Mouse (Mus musculus): ENCODE results near the gene Chaf1a.

Chaf1a gene

DNA sequence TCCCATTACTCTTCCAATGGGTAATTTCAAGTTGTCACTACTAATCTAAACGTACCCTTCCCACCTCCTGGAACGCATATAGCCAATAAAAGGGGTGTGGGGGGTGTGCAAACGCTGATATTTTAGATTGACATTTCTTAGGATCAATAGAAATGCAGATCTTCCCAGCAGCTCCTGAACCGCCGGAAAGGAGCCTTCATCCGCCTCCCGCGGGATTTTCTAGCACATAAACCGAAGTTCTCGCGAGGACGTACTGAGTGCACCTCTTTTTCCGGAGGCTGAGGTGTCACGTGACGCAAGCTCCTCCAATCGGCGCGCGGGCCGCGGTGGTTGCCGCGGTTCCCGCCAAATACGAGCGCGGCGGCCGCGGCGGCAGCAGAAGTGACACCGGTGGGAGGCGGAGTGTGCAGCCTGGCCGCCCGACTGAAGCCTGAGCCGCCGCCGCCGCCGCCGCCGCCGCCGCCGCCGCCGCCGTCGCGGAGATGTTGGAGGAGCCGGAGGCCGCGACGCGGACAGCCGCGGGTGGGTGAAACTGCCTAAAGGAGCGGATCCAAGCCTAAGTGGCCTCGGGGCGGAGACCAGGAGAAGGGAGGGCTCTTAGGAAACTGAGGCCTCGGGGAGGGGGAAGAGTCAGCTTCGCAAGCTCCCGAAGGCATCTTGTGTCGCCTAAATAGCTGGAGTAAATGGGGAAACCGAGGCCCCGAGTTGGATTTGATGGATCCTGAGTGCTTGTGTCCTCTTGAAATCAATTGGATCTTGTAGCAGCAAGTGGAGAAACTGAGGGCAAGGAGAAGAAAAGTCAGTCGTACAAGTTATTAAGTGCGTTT lies at the start of gene Chaf1a:
Gene Chaf1a, plus strand, starts transcription at position 410 of the 827 bp plus-strand sequence.
- peak; percentile 97 for DNase-seq (ENCODE audit: low spot score)

DNA sequence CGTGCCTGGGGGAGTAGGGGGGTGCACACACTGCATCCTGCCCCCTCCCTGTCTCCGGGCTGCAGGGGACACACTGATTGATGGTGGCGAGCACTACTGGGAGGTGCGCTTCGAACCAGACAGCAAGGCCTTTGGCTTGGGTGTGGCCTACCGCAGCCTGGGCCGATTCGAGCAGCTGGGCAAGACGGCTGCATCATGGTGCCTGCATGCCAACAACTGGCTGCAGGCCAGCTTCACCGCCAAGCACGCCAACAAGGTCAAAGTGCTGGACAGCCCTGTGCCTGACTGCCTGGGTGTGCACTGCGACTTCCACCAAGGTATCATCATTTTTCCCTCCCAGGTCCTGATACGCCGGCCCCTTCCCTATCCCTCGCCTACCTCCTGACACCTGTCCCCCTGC lies 44.2 kb upstream of the Chaf1a start:
- DNase-seq (ENCODE audit: low spot score) = no peak

DNA sequence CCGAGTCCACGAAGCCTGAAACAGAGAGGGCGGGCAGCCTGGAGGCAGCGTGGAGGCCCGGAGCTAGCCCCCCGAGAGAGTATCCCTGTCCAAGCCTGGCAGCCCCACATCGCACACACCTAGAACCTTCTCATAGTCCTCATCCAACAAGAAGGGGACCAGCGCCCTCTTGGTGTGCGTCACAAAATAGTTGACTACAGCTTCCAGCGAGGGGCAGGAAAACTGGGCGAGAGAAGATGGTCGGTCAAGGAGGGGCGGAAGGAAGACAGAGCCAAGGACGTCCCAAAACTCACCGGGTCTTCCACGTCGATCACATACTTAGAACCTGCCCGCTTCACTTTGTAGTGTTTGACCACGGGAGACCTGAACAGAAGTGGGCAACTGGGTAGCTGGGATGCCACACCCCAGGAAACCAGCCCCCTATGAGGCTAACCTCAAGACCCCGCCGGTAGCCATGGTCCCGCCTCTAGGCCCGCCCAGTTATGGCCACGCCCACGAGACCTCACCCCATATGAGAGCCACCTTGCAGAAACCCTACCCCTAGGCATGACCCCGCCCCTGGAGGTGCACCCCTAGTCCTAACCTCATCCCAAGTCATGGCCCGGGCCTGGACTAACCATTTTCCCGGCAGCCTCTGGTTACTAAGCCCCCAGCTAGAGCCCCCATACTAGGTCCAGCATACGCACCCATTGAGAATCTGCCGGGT lies 40.3 kb upstream of the Chaf1a start:
- DNase-seq (ENCODE audit: low spot score) = no peak

DNA sequence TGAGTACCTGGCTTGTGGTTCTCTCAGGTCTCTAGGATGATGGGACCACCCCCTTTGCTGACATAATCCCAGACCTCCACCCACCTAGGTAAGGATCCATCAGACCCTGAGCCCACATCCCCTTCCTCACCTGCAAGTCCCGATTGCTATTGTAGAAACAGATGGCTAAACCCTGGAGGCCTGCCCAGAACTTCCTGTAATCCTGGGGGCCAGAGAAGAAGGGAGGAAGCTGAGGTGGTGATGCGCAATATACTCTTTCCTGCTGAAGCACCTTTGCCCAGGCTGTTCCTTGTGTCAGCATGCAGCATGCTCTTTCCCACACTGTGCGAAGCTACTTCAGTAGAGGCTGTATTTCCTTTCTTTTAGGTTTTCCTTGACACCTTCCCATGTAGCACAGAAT lies 37.2 kb upstream of the Chaf1a start:
- DNase-seq (ENCODE audit: low spot score) = no peak

DNA sequence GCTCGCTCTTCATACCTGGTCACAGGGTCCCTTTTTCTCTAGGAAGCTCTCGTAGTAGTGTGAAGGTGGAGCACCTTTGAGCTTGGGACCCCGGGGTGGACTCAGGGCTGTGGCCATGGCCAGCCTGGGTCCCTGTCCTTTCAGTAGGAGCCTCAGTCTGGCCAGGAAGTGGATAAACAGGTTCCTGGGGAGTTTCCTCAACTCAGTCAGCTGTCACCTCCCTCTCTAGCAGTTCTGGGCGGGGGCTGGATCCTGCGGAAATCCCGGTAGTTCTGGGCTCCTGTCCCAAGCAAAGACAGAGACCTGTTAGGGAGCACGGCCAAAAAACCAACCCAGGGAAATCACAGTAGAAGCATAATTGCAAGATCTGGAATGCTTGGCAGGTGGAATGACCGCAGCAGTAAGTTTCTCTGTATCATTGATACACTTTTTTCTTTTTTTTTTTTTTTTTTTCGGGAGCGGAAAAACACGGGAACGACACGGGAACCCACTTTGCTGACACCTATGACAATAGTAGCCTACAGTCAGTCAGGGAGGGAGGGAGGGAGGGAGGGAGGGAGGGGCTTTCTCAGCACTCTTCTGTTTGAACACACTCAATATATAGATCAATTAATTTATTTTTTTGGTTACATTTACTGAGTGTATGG lies 34.7 kb upstream of the Chaf1a start, which contains the start of the genes Stap2 and Mpnd:
Gene Stap2, minus strand, starts transcription at position 170 of the 647 bp plus-strand sequence.
Gene Mpnd, plus strand, starts transcription at position 297 of the 647 bp plus-strand sequence.
- DNase-seq (ENCODE audit: low spot score) = no peak

DNA sequence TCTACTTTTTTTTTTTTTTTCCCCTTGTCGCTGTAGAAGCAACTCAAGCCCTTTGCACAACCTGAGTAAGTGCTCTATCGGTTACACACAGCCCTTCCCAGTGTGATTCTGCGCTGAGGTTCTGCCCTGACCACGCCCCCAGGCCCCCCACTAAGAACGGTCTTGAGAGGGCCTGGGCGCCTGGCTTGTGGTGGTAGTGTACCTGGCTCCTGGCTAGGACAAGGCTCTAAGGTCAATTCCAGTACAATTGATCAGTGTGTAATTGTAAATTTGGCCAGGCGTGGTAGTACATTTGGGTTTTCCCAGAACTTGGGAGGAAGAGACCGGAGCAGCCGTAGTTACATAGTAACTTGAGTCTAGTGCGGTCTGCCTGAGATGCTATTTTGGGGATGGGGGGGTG lies 33.3 kb upstream of the Chaf1a start:
- no peak for DNase-seq (ENCODE audit: low spot score)

DNA sequence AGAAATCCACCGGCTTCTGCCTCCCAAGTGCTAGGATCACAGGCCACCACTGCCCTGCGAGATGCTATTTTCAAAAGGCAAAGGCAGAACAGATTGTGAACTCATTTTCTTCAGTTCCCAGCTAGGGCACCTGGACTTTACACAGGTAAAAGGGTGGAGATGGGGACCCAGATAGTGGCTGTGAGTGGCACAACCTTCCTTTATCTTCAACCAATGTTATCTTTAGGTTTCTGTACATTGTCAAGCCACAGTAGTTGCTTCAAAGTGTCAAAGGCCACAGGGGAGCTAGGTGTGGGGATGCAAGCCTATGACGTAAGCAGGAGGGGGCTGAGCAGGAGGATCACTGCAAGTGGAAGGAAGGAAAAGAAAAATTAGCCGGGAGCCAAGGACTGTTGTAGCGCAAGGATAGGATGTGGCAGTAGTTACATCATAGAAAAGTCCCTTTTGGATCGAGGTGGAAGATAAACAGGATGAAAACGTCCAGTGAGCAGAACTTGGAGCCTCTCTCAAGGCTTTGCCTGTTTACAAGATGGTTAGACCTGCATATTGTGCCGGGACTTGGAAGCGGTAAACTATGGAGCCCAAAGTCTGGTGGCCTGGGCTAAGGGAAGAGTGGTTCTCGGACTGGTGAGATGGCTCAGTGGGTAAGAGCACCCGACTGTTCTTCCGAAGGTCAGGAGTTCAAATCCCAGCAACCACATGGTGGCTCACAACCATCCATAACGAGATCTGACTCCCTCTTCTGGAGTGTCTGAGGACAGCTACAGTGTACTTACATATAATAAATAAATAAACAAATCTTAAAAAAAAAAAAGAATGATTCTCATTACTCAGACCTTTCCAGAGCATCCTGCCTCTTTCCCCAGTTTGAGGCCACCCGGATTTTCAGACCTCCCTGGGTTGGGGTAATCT lies 32.5 kb upstream of the Chaf1a start:
- DNase-seq (ENCODE audit: low spot score) = no peak

DNA sequence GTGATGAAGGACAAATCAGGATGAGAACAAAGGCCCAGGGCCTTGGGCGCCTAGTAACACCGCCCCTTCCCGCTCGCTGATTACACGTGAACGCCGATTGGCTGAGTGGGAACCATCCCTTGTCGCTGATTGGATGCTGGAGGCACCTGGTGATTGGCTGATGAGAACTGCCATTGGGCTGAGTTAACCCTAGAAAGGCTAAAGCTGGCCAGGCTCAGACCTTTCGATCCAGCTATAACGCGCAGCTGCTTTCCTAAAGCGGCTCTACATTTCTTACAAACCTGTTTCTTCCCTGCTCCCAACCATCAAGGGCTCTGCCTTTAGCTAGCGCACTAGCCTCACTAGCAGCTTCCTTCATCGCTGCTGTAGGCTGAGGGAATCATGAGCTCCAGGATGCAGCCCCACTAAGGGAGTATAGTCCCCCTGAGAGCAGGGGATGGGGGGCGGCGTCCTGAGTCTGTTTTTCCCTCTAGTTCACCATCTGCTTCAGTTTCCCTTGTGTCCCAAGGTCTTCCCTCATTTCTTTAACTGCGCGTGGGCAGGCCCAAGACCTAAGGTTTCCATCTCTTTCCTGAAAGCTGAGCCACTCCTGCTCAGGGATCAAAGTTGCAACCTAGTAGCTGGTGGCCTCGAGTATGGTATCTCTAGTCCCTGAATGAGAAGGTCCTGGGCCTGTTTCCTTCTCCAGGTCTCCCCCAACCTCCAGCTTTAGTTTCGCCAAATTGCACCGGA lies 31.7 kb upstream of the Chaf1a start:
- DNase-seq (ENCODE audit: low spot score) = peak; percentile 95

DNA sequence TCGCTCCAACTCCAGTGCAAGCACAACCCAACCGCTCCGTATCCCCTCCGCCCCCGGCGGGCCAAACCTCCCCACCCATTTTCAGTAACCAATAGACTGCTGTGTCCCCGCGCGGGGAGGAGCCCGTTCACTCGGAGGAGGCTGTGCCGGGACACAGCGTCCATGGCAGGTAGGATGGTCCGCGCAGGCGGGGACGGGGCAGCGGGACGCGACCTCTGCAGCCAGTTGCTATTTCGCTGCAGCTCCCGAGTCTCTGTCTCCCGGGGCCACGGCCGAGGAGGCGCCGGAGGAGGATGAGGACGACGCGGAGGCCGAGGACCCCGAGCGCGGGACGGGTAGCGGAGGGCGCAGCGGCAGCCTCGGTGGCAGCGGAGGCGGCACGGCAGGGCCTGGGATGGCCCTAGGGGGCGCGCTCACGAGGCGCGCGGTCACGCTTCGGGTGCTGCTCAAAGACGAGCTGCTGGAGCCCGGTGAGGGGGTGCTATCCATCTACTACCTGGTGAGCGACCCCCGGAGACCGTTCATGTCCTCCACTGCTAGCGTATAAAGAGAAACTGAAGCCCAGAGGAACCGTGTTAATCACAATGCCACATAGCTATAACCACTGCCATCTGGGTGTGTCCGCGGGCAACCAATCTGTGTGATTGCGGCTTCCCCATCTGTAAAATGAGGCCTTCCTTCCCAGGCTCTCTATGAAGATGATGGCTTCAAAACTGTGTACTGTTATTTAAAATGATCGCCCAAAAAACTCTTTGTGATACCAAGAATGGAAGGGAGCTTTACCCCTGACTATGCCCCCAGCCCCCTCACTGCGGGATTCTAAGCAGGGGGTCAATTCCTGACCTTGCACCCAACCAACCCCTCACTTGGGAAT lies 30.9 kb upstream of the Chaf1a start:
- peak; percentile 93 for DNase-seq (ENCODE audit: low spot score)

DNA sequence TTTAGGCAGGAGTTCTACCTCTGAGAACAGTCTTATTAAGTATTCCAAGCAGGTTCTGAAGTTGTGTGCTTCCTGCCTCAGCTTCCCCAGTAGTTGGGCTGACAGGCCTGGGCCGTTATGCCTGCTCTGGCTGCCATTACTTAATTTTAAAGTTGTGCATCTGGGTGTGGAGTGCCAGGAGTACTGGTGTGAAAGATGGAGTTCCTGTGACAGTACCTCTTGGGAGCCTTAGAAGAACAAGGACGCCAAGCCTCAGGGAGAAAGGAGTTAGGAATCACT lies 30.3 kb upstream of the Chaf1a start:
- no peak for DNase-seq (ENCODE audit: low spot score)

DNA sequence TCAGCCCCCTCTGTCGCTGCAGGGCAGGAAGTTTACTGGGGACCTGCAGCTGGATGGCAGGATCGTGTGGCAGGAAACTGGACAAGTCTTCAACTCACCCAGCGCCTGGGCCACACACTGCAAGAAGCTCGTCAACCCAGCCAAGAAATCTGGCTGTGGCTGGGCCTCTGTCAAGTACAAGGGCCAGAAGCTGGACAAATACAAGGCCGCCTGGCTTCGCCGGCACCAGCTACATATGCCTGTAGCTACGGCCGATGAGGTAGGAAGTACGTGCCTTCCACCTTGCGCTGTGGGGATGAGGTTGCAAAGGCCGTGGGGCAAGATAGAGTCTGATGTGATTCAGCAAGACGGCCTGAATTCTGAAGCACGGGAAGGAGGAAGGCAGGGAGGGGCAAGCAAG lies 30.0 kb upstream of the Chaf1a start:
- no peak for DNase-seq (ENCODE audit: low spot score)

DNA sequence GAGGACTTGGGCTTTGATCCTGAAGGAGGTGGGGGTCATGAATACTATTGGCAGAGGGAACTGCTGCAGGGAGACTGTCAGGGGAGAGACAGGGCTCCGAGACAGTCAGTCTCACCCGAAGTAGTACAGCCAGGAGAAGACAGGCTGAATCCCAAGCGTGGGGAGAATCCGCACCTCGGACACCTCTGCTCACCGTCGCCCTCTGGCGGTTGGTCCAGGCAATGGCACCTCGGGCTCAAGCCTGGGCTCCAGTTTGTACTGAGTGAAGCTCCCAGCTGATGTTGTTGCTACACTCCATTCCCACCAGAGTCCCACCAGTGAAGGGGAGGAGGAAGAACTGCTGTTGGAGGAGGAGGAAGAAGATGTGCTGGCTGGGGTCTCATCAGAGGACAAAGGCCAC lies 29.6 kb upstream of the Chaf1a start:
- DNase-seq (ENCODE audit: low spot score) = peak; percentile 81

DNA sequence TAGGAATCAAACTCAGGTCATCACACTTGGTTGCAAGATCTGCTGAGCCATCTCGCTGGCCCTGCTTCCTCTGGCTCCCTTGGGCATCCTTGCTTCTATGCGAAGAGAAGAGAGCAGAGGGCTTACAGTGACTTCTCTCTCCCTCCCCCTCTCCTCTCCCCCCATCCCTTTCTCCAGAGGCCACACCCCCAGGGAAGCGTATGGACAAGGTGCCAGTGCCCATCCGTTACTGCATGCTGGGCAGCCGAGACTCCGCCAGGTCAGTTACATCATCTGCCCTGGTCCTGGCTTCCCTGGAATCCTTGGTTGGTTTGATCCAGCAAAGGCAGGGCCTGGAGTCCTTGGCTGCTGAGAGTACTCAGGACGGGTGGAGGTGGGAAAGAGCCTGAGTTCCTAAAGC lies 28.8 kb upstream of the Chaf1a start:
- DNase-seq (ENCODE audit: low spot score) = no peak

DNA sequence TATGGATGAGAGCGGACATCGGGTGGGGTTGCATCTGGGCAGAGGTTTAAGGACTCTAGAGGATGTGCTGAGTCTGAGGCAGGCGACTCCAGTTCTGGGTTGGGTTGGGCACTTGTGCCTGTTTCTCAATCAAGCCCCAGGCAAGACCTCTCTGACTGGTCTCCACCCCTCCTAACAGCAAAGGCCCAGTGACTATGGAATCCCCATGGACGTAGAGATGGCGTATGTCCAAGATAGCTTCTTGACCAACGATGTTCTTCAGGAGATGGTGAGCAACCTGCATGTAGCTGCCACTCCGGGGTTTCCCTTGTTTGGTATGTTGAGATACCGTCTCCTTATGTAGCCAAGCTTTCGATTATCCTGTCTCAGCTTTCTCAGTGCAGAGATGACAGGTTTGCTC lies 24.9 kb upstream of the Chaf1a start:
- DNase-seq (ENCODE audit: low spot score) = no peak

DNA sequence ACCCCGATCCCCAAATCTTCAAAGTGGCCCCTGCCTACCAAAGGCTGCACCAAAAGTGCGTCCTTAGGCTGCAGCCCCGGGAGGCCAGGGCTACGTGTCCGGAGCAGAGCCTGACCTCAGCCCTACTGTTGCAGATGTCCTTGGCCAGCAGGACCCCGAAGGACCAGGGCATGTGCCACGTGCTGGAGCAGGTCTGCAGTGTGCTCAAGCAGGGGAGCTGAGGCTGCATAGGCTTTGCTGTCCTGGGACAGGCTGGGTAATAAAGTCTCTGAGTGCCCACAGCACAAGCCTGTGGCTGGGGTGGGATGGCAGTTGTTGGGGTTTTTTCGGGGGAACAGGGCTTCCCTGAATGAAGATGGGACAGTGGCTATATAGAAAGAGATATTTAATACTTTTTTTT lies 23.9 kb upstream of the Chaf1a start:
- DNase-seq (ENCODE audit: low spot score) = no peak

DNA sequence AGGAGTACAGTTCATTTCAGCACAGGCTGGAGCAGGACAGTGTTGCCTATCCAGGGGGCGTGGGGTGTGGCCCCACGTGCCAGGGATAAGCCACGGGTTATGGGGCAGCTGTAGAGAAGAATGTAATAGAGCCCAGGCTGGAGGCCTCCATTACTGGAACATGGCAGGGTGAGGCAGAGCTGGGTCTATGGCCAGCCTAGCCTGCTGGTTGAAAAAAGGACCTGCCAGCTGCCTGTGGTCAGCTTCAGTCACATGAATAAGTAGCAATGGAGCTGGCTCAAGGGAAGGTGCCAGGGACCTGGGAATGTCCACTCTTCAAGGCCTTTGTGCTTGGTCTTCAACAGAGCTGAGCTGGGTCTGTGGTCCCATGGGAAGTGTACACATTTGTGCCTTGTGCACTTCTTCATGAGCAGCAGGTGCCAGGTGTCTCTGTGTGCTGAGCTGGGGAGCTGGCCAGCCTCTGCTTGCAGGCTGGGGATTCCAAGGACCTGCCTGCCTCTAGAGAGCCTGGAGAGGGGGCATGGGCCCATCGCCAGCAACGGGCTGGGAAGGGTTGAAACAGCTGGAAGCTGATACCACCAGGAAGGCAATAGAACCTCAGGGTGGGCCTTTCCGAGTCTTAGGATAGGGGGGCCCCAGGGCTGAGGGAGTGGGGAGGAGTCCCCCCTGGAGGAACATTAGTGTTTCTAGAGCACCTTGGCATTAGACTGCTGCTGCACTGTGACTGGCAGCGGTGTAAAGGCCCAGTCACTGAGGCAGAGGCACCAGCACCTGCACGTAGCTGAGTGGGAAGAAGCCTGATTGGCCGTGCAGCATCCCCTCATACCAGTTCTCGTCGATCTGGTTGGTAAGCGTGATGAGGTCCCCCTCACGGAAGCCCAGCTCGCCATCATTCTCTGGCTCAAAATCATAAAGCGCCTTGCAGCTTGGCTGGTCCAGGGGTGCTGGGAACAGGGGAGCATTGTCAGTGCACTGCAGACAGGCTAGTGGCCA lies 23.1 kb upstream of the Chaf1a start:
- no peak for DNase-seq (ENCODE audit: low spot score)

DNA sequence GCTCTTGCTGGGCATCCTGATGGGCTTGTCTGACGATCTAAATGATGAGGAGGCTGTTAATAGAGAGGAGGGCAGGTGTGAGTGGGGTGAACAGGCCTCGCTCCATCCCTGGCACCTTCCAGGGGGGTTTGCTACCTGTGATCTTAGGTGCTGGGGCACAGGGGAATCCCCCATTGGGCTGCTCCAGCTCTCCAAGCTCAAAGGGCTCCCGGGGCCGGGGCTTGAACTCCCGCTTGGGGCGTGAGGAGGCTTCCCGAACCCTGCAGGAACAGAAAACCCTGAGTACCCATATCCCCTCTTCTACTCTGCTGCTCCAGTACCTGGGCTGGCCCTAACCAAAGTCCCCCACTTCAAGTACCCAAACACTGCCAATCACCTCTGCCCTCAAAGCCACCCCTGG lies 22.4 kb upstream of the Chaf1a start:
- DNase-seq (ENCODE audit: low spot score) = no peak

DNA sequence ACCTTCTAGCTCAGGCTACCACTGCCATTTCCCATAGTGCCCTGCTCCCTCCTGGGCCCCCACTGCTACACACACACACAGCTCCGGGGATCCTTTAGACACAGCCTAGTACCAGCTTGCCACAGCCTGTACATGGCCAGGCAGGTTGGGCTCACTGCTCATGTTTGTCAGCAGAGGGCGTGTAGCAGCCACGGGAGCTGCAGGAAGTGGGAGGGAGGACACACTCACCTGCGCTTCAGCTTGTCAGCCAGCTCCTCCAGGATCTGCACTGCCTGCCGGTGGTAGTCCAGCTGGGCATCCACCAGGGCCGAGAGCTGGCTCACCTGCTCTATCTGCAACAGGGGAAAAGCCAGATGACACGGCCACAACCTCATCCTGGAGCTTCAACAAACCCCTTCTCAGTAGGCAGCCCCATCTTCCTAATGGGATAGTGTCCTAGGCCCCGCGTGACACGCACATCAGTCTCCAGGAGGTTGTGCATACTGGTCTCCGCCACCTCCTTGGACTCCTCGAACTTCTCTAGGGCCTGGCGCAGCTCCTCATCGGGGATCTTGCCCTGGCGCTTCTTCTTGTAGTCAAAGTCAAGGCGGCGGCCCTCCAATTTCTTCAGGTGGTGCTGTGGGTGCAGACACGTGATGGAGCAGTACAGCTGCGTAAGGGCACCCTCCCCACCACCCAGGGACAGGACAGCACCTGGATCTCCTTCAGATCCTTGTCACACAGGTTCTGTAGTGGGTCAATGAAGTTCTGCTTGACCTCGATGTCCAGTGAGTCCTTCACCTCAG lies 21.7 kb upstream of the Chaf1a start:
- DNase-seq (ENCODE audit: low spot score) = peak; percentile 64

All from layer of hippocampus, adult 11-12 months (tissue).